Mouse (Mus musculus) olfactory bulb, adult 2 months (tissue): ENCODE results near the gene Xpo1.

Experiments used
- CTCF ChIP-seq: fragments of 200-500 bp; IDR thresholded peaks from 2 replicates; pipeline ENCODE4 v1.5.1; 2012; ENCODE audit warnings: low read depth, mild to moderate bottlenecking, low read length, moderate library complexity; ENCODE audit not compliant: insufficient read depth
- POLR2A ChIP-seq: fragments of 200-500 bp; IDR thresholded peaks from 2 replicates; pipeline ENCODE4 v1.6.1; 2012; ENCODE audit warnings: mild to moderate bottlenecking, low read depth, low read length, moderate library complexity; ENCODE audit not compliant: insufficient read depth

DNA sequence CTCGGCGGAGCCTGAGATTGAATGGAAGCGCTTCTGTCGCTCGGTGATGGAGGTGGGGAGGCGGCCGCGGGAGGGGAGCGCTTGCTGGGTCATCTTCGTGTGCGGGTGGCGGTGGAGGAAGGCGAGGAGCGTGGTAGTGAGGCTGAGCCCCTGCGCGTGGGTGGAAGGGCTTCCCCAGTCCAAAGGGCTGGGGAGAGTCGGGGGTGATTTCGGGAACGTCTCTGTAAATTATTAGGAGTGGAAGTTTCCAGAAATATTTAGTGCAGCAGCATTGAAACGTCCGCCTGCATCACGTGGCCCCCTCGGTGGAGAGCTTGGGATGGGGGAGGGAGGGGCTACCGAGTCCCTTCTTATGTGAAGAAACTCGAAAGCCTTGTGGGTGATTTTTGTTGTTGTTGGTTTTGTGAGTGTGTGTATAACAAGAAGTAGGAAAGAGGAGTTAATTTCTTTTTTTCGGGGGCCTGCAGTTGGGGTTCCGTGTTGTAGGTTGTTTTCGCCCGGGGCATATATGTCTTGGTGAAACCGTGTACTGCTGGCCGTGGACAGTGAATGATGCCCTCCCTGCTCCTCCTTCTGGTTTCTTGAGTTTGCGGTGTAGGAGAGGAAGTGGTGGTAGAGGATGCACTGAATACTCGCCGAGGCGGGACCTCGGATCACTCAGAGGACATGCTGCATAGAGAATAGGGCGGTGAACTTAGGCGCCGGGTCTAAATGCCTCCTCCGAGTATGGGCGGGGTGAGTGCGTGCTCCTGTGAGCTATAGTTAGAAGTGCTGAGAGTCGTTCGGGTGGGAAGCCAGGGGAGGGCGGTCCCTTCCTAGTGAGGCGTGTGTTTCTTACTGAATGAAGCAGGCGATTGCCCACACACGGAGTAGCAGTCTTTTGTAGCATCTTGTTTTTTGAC lies 1.2 kb downstream of the Xpo1 start:
- TF ChIP-seq POLR2A = no peak
- no peak for TF ChIP-seq CTCF
